Mouse (Mus musculus) cortical plate, adult 2 months (tissue): Measurements from ENCODE around the gene 7530416G11Rik.

Experiments used
- CTCF ChIP-seq: fragments of 200-500 bp; IDR thresholded peaks from 2 replicates; pipeline ENCODE4 v1.5.1; 2011; ENCODE audit warnings: mild to moderate bottlenecking, control low read depth, low read length; ENCODE audit not compliant: insufficient read depth; ENCODE audit errors: extremely low read depth
- POLR2A ChIP-seq: fragments of 200-500 bp; IDR thresholded peaks from 2 replicates; pipeline ENCODE4 v1.6.1; 2011; ENCODE audit warnings: mild to moderate bottlenecking, low read length, control low read depth; ENCODE audit not compliant: insufficient read depth; ENCODE audit errors: extremely low read depth

- no peak for TF ChIP-seq CTCF
- no peak for TF ChIP-seq POLR2A
These were observed 2.8 kb downstream of the 7530416G11Rik start for GRCm38 (mm10) chr15:85500267-85500666.
